Mouse (Mus musculus): Measurements from ENCODE around the gene Zbtb18. TPM values are rescaled to one million over a fixed set of nuclear protein-coding genes. Genes with fewer than 3 reads are reported as not detected.

Zbtb18 gene
- 10 to 100 TPM; 32.3 to 36.5 TPM for total RNA-seq (2021)
- long read RNA-seq, experiment 1, full-length matches to known transcripts = 3 of 4 reads
- long read RNA-seq, experiment 1, partial matches to known transcripts = 0 of 4 reads
- long read RNA-seq, experiment 1, other reads (novel, unspliced or antisense) = 1 of 4 reads
- long read RNA-seq, experiment 2, full-length matches to known transcripts = 16 of 18 reads
- long read RNA-seq, experiment 2, partial matches to known transcripts = 0 of 18 reads
- long read RNA-seq, experiment 2, other reads (novel, unspliced or antisense) = 2 of 18 reads

DNA sequence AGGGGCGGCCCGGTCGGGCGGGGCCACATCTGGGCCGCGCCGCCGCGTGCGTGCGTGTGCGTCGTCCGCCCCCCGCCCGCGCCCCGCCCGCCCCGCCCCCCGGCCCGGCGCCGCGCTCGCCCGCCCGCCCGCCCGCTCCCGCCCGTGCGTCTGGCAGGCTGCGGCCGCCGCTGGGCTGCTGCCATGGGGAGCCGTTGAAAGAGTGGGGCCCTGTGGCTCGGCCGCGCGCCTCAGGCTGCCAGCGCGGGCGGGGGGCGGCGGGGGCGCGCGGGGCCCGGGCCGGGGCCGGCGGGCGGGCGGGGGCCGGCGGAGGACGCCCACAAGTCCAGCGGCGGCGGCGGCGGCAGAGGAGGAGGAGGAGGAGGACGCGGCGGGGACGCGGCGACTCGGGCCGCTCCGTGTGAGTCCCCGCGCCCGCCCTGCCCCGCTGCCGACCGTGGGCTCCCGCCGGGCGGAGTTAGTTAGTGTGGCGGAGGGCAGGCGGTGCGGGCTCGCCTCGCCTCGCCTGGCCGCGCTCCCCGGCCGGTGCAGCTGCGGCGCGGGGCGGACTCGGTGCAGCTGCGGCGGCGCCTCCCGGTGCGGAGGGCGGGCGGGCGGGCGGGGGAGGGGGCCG is at the start of gene Zbtb18:
TSS of gene Zbtb18 (plus strand) at position 156 of the 613 bp plus-strand sequence.
- no peak for DNase-seq (ENCODE audit: low spot score in 2 of 2)

GRCm38 (mm10) chr1:177397455-177397854 is 44.7 kb upstream of the Zbtb18 start:
- no peak for DNase-seq (ENCODE audit: low spot score in 2 of 2)

GRCm38 (mm10) chr1:177405170-177405569 is 37.0 kb upstream of the Zbtb18 start:
- no peak for DNase-seq (ENCODE audit: low spot score in 2 of 2)

DNA sequence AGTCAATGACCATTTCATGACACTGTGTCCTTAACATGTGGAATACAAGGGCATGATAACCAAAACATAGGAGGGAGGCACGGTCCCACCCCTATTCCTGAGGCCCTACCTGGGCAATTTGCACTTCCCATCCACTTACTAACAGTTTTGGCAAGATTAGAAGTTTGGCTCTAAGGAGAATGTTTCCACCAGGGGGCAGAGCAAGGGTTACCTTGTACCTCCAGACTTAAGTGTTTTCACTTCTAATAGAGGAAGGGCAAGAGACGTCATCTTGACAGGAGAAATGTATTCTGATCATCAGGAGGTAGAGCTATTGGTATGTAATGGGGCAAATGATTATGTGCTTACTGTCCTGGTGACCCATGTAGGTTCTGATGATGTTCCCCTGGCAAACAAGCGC is 33.5 kb upstream of the Zbtb18 start:
- no peak for DNase-seq (ENCODE audit: low spot score in 2 of 2)

DNA sequence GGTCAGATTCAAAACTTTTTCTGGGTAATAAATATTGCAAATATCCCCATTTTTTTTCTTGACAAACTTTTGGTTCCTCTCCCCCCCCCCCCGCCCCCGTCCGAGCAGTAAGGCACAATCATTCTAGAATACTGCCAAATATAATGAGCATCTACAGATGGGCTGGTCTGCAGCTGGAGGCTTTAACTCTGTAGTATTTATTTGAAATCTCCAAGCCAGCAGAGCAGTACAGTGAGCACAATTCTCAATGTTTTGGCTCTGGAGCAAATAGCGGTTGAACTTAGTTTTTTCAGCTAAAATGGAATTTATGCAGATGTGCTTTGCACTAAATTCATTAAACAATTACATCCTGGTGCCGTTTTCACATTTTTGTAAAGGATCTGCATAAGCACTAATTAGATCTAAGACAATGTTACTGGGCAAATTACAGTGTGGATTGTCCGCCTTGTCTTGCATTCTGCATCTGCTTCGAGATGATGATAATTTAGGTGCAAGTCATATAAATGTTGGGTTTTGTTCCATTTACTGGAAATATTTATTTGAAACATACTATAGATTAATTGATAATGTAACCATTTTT is 31.3 kb upstream of the Zbtb18 start:
- DNase-seq (ENCODE audit: low spot score in 2 of 2) = no peak

GRCm38 (mm10) chr1:177411359-177412358 is 30.5 kb upstream of the Zbtb18 start:
- DNase-seq (ENCODE audit: low spot score in 2 of 2) = no peak

GRCm38 (mm10) chr1:177419331-177419730 is 22.8 kb upstream of the Zbtb18 start:
- no peak for DNase-seq (ENCODE audit: low spot score in 2 of 2)

- DNase-seq (ENCODE audit: low spot score in 2 of 2) = no peak
Measured at GRCm38 (mm10) chr1:177420126-177420525, 22.0 kb upstream of the Zbtb18 start.

- DNase-seq (ENCODE audit: low spot score in 2 of 2) = no peak
Measured at GRCm38 (mm10) chr1:177427862-177428261, 14.3 kb upstream of the Zbtb18 start.

- no peak for DNase-seq (ENCODE audit: low spot score in 2 of 2)
Measured at GRCm38 (mm10) chr1:177428338-177428737, 13.8 kb upstream of the Zbtb18 start.

DNA sequence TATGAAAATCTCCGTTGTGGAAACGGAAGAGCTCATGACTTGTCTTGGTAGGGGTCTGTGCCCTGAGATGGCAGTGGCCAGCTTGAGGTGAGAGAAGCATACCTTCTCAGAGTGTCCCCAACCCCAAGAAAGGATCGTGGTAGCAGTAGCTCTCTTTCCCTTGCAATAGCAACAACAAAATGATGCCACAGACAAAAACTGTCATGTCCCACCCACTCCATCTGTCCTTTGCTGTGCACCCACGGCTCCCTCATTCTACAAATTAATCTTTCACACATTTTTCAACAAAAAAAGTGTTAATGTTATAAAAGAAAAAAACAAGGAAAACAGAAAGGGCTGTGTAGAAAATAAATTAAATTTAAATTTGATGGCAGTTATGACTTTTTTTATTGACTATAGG is 13.1 kb upstream of the Zbtb18 start:
- no peak for DNase-seq (ENCODE audit: low spot score in 2 of 2)

DNA sequence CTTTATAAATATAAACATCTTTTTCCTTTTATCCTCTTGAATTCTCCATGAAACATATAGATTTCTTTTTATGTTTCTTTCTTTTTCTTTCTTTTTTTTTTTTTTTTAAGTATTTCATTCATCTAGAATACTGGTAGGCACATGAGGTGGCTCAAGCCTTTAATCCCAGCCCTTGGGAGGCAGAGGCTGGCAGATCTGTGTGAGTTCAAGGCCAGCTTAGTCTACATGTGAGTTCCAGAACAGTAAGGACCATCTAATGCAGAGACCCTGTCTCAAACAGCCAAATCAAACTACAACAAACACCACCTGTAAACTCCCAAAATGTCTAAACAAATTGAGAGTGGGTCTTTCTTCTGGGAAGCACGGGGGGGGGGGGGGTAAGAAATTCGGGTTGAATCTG is 1.7 kb upstream of the Zbtb18 start:
- DNase-seq (ENCODE audit: low spot score in 2 of 2) = no peak

DNA sequence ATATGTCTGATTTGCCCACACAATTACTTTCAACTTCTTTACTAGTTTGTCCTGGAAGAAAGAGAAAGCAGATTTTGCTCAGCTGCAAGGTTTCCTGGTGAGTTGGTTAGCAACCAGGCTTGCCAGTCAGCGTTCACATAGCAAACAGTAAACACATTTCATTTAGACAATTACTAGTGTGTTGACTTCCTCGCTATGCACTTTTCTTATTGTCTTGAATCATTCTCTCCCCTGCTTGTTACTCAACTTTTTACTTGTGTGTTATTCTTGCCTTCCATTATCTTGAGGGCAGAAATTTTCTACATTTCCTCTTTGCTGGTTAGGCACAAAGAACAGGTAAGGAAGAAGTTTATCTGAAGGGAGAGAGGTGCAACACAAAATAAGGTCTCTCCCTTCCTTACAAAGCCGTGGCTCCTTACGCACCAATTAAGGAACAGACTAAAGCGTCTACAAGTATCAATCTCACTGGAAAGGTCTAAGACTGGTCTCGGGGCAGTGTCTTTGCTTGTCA is 1.1 kb upstream of the Zbtb18 start:
- no peak for DNase-seq (ENCODE audit: low spot score in 2 of 2)

DNA sequence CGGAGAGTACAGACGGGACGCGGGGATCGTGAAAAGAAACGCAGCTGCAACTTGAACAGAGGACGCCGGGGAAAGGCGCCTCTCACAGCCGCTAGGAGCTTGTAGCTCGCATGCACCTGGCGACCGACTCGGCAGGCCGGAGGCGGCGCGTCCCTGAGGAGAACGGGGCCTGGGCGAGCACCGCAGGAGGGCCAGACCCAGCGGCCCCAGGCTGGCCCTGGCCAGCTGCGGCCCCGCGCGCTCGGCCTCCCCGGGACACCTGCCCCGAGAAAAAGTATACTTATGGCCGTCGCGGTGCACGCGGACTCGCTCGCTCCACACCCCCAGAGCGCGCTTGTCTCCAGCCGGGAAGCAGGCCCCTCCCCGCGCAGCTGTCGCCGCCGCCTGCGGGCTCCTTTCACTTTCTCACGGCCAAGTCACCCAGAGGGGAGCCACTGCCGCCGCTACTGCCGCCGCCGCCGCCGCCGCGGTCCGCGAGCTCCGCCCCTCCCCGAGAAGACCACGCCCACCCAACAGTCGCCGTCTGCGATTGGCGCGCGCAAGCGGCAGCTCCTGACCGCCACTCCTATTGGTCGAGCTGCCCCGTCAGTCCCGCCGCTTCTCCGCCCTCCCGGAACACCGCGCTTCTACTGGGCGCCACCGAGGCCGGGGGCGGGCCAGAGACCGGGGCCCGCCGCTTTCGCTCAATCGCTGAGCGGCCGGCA is 507 bp upstream of the Zbtb18 start:
- DNase-seq (ENCODE audit: low spot score in 2 of 2) = peak; percentile 93 to 95

DNA sequence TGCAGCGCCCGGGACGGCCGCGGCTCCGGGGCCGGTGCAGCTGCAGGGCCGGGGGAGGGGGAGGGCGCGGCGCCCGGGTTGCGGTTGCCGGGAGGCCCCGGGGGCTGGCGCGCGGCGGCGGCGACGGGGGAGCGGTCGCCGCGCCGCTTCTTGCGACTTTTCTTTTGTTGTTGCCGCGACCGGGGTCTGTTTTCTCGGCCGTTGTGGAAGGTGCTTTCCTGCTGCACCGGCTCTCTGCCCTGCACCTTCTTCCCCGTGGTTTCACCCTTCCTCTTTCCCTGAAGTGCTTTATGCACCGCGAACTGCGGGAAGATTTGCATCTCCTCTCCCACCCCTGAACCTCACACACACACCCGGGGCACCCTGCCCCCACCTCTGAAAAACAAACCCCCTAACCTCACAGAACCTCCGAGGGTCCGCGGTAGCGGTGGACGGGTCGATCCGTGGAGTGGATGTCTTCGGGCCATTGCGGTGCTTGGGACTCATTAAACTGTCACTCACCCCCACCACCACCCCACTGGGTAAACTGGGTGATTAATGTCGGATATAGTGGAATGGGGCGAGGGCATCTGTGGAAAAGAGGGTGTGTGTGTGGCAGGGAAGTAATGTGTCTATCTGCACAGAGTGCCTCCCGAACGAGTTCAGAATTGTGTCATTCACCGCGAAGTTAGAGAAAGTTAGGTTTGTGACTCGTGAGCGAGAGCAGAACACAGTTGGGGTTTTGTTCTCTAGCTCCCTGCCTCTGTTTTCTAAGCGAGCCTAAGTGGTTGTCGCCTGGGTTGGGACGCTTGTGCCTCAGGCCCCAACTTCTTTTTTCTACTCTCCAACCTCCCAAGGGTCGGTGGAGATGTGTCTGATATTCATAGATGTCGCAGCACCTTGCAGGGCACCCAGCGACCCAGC is 921 bp downstream of the Zbtb18 start:
- DNase-seq (ENCODE audit: low spot score in 2 of 2) = no peak

DNA sequence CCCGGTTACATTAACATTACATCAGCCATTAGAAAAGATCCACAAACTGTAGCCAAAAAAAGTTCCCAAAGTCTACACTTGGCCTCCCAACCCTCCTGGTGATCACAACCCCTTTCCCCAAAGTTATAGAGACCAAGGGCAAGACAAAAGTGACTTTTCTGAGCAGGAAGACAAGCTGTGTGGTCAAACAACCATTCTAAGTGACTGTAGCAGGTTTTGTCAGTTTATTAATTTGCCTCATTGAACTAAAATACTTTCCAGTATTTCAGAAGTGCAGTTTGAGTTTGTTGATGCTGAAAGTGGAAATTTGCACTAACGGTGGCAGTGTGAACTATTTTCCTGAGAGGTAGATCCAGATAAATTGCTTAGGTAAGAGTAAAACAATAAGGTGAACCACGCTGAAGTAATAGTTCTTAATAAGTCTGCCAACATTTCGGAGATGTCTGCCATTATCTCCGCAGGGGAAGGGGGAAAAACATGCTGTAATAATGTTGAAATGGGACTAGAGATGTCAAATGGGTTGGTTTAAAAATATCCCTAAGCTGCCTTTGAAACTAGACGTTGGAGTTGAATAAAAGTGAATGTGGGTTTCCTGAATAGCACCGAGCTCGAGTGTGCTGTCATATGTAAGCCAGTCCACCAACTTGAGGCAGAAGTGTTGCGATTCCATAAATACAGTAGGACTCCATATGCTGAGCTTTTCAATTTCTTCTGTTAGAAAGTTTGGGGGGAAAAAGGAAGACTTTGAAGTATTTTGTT is 1.8 kb downstream of the Zbtb18 start:
- no peak for DNase-seq (ENCODE audit: low spot score in 2 of 2)

DNA sequence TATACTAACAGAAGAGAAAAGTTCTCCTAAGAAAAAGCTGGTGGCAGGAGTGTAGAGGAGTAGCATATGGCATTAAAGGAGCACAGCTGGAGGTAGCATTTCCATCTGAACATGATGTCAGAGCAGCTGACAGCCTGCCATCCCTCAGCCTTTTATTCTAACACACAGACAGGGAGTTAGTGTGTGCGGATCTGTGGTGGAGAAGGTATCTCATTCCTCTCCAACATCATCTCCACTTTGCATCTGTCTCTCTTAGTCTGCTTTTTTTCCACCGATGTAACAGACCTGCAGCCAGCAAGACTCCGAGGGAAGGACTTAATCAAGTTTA is 2.3 kb downstream of the Zbtb18 start:
- no peak for DNase-seq (ENCODE audit: low spot score in 2 of 2)

GRCm38 (mm10) chr1:177444941-177445340 is 2.8 kb downstream of the Zbtb18 start:
- DNase-seq (ENCODE audit: low spot score in 2 of 2) = no peak

All from adrenal gland, postnatal 4 days (tissue).